Mouse (Mus musculus) cortical plate, adult 2 months (tissue): ENCODE measurements at regions not wholly inside any gene's neighbourhood (a gene's known extent, or its start where the extent isn't known, plus 50 kb on each side); places are given as distances from the start of the nearest gene placed in this dataset.

Source experiments
- CTCF ChIP-seq: fragments of 200-500 bp; IDR thresholded peaks from 2 replicates; pipeline ENCODE4 v1.5.1; 2011; ENCODE audit warnings: mild to moderate bottlenecking, control low read depth, low read length; ENCODE audit not compliant: insufficient read depth; ENCODE audit errors: extremely low read depth
- POLR2A ChIP-seq: fragments of 200-500 bp; IDR thresholded peaks from 2 replicates; pipeline ENCODE4 v1.6.1; 2011; ENCODE audit warnings: mild to moderate bottlenecking, low read length, control low read depth; ENCODE audit not compliant: insufficient read depth; ENCODE audit errors: extremely low read depth

GRCm38 (mm10) chr2:143467936-143468335, 78.0 kb upstream of the Pcsk2 start:
- TF ChIP-seq POLR2A (no peak), CTCF (no peak)
